Mouse (Mus musculus): ENCODE results near the gene Lmx1a.

Lmx1a gene

GRCm38 (mm10) chr1:167781787-167782484, 92.9 kb downstream of the Lmx1a start:
- peak in 1 of 2 experiments; percentile 6 for DNase-seq (ENCODE audit: low spot score in 2 of 2)

GRCm38 (mm10) chr1:167784067-167784466, 95.0 kb downstream of the Lmx1a start:
- no peak for DNase-seq (ENCODE audit: low spot score in 2 of 2)

- no peak for DNase-seq (ENCODE audit: low spot score in 2 of 2)
Observed at GRCm38 (mm10) chr1:167788684-167789413, 99.8 kb downstream of the Lmx1a start.

GRCm38 (mm10) chr1:167789448-167789847, 100.4 kb downstream of the Lmx1a start:
- no peak for DNase-seq (ENCODE audit: low spot score in 2 of 2)

- DNase-seq (ENCODE audit: low spot score in 2 of 2), result no peak
Observed at GRCm38 (mm10) chr1:167790688-167791087, 101.7 kb downstream of the Lmx1a start.

GRCm38 (mm10) chr1:167791221-167791620, 102.2 kb downstream of the Lmx1a start:
- no peak for DNase-seq (ENCODE audit: low spot score in 2 of 2)

- DNase-seq (ENCODE audit: low spot score in 2 of 2), result no peak
Observed at GRCm38 (mm10) chr1:167801923-167802322, 112.9 kb downstream of the Lmx1a start.

- no peak for DNase-seq (ENCODE audit: low spot score in 2 of 2)
Observed at GRCm38 (mm10) chr1:167802510-167803271, 113.7 kb downstream of the Lmx1a start.

GRCm38 (mm10) chr1:167803351-167803981, 114.4 kb downstream of the Lmx1a start:
- DNase-seq (ENCODE audit: low spot score in 2 of 2), result no peak

GRCm38 (mm10) chr1:167804836-167805235, 115.8 kb downstream of the Lmx1a start:
- no peak for DNase-seq (ENCODE audit: low spot score in 2 of 2)

- no peak for DNase-seq (ENCODE audit: low spot score in 2 of 2)
Observed at GRCm38 (mm10) chr1:167811141-167811540, 122.1 kb downstream of the Lmx1a start.

GRCm38 (mm10) chr1:167815166-167815565, 126.1 kb downstream of the Lmx1a start:
- no peak for DNase-seq (ENCODE audit: low spot score in 2 of 2)

GRCm38 (mm10) chr1:167817028-167817427, 128.0 kb downstream of the Lmx1a start:
- DNase-seq (ENCODE audit: low spot score in 2 of 2), result no peak

- no peak for DNase-seq (ENCODE audit: low spot score in 2 of 2)
Observed at GRCm38 (mm10) chr1:167817616-167818015, 128.6 kb downstream of the Lmx1a start.

GRCm38 (mm10) chr1:167820031-167820430, 131.0 kb downstream of the Lmx1a start:
- no peak for DNase-seq (ENCODE audit: low spot score in 2 of 2)

- no peak for DNase-seq (ENCODE audit: low spot score in 2 of 2)
Observed at GRCm38 (mm10) chr1:167821125-167821524, 132.1 kb downstream of the Lmx1a start.

GRCm38 (mm10) chr1:167830291-167830690, 141.3 kb downstream of the Lmx1a start:
- no peak for DNase-seq (ENCODE audit: low spot score in 2 of 2)

- no peak for DNase-seq (ENCODE audit: low spot score in 2 of 2)
Observed at GRCm38 (mm10) chr1:167831601-167832000, 142.6 kb downstream of the Lmx1a start.

- DNase-seq (ENCODE audit: low spot score in 2 of 2), result no peak
Observed at GRCm38 (mm10) chr1:167854801-167855200, 165.8 kb downstream of the Lmx1a start.

GRCm38 (mm10) chr1:167872028-167872427, 183.0 kb downstream of the Lmx1a start:
- DNase-seq (ENCODE audit: low spot score in 2 of 2), result no peak

GRCm38 (mm10) chr1:167874099-167874498, 185.1 kb downstream of the Lmx1a start:
- DNase-seq (ENCODE audit: low spot score in 2 of 2), result no peak

GRCm38 (mm10) chr1:167877931-167878330, 188.9 kb downstream of the Lmx1a start:
- no peak for DNase-seq (ENCODE audit: low spot score in 2 of 2)

Data from spleen, postnatal 36 days (tissue).